Mouse (Mus musculus) gastrocnemius, postnatal 14 days (tissue): Measurements from ENCODE around the gene Nvl. TPM values are rescaled to one million over a fixed set of nuclear protein-coding genes. Genes with fewer than 3 reads are reported as not detected.

ENCODE experiments used
- DNase-seq: peaks from one replicate; pipeline ENCODE4 v3.0.0; 2021; ENCODE audit warnings: mixed read lengths
- intact Hi-C: fragments of 180-260 bp; cut with DNase I; formaldehyde crosslinking; loops from one replicate; pipeline ENCODE4 v1.15.1; 2025; ENCODE audit warnings: low total_unique reads
- total RNA-seq, 2 experiments: library from RNA; stranded (reverse); gene quantifications; 2 replicates each; pipeline ENCODE4 v1.2.3; 2021

Gene Nvl
- total RNA-seq, 2 experiments from 2014 or later = 8.3 to 8.7 TPM

GRCm38 (mm10) chr1:181090048-181090447, 54.0 kb downstream of the Nvl start:
- DNase-seq = no peak
- intact Hi-C loops = no loop called here

- intact Hi-C loops = no loop called here
- no peak for DNase-seq
Measured at GRCm38 (mm10) chr1:181084021-181084420, 60.0 kb downstream of the Nvl start.

- intact Hi-C loops = no loop called here
- no peak for DNase-seq
Measured at GRCm38 (mm10) chr1:181073075-181073474, 70.9 kb downstream of the Nvl start.

- intact Hi-C loops = no loop called here
- DNase-seq = no peak
Measured at GRCm38 (mm10) chr1:181069671-181070070, 74.3 kb downstream of the Nvl start.

- no peak for DNase-seq
- intact Hi-C loops = no loop called here
Measured at GRCm38 (mm10) chr1:181068344-181068743, 75.7 kb downstream of the Nvl start.

- no peak for DNase-seq
- intact Hi-C loops = no loop called here
Measured at GRCm38 (mm10) chr1:181064648-181065047, 79.4 kb downstream of the Nvl start.

- no peak for DNase-seq
- intact Hi-C loops = no loop called here
Measured at GRCm38 (mm10) chr1:181063991-181064390, 80.0 kb downstream of the Nvl start.

GRCm38 (mm10) chr1:181061784-181062485, 82.1 kb downstream of the Nvl start:
- intact Hi-C loops = no loop called here
- no peak for DNase-seq

- no peak for DNase-seq
- intact Hi-C loops = no loop called here
Measured at GRCm38 (mm10) chr1:181052898-181053297, 91.1 kb downstream of the Nvl start.

- intact Hi-C loops = no loop called here
- DNase-seq = no peak
Measured at GRCm38 (mm10) chr1:181050937-181051336, 93.1 kb downstream of the Nvl start, which contains the start of gene 9130409I23Rik. 9130409I23Rik (plus strand) TSS chr1:181051237.

GRCm38 (mm10) chr1:181049328-181049842, 94.6 kb downstream of the Nvl start:
- no peak for DNase-seq
- intact Hi-C loops = loop anchor here (10.0 kb wide), 1 partner anchor 145 kb away; the partner anchor contains the start of gene Pycr2

GRCm38 (mm10) chr1:181047520-181047919, 96.5 kb downstream of the Nvl start:
- intact Hi-C loops = loop anchor here (10.0 kb wide), 1 partner anchor 143 kb away; the partner anchor contains the start of gene Pycr2
- no peak for DNase-seq

- no peak for DNase-seq
- intact Hi-C loops = loop anchor here (2.0 to 10.0 kb wide), 2 partner anchors 47 to 135 kb away; partner anchors contain the start of gene Pycr2
Measured at GRCm38 (mm10) chr1:181039652-181040051, 104.4 kb downstream of the Nvl start.

- intact Hi-C loops = loop anchor here (2.0 kb wide), 1 partner anchor 45 kb away; no protein-coding TSS in a partner anchor
- DNase-seq = no peak
Measured at GRCm38 (mm10) chr1:181037623-181038022, 106.4 kb downstream of the Nvl start.

Other genes with a start within 250 kb of the Nvl start
- 10 to 100 TPM; 18.3 to 18.4 TPM for gene Pycr2, start 239.9 kb downstream of the Nvl start, total RNA-seq
- under 1 TPM; 0.44 to 0.53 TPM for gene Lefty1, start 209.2 kb downstream of the Nvl start, total RNA-seq
- gene Tmem63a, start 201.9 kb downstream of the Nvl start, total RNA-seq = 10 to 100 TPM; 11.9 to 12.5 TPM
- 10 to 100 TPM; 13.5 to 16.4 TPM for gene Ephx1, start 123.3 kb downstream of the Nvl start, total RNA-seq
- not detected for gene 9130409I23Rik, start 93.0 kb downstream of the Nvl start, total RNA-seq
- 10 to 100 TPM; 25.9 to 28.6 TPM for gene Cnih4, start 489 bp upstream of the Nvl start, total RNA-seq
- gene Wdr26, start 67.8 kb upstream of the Nvl start, total RNA-seq = 100 to 1,000 TPM in 1 of 2 experiments, 10 to 100 TPM in 1; 96.7 to 110 TPM
- under 1 TPM in 1 of 2 experiments, not detected in 1; 0.10 TPM for gene Cnih3, start 208.4 kb upstream of the Nvl start, total RNA-seq